Mouse (Mus musculus) kidney, adult 10 weeks (tissue): ENCODE results near the gene Sh2b1. TPM values are rescaled to one million over a fixed set of nuclear protein-coding genes. Genes with fewer than 3 reads are reported as not detected.

ENCODE experiments used
- polyA plus RNA-seq: library from polyadenylated mRNA; stranded (reverse); fragments of 350-450 nt; fragmentation: Illumina TruSeq; extraction: RNeasy Lipid Tissue Mini Kit (QIAGEN cat#74804); gene quantifications from one replicate; pipeline ENCODE4 v1.2.3, GENCODE M21; 2014; ENCODE audit warnings: low read depth, low replicate concordance

Gene Sh2b1
- 0.65 TPM for polyA plus RNA-seq

DNA sequence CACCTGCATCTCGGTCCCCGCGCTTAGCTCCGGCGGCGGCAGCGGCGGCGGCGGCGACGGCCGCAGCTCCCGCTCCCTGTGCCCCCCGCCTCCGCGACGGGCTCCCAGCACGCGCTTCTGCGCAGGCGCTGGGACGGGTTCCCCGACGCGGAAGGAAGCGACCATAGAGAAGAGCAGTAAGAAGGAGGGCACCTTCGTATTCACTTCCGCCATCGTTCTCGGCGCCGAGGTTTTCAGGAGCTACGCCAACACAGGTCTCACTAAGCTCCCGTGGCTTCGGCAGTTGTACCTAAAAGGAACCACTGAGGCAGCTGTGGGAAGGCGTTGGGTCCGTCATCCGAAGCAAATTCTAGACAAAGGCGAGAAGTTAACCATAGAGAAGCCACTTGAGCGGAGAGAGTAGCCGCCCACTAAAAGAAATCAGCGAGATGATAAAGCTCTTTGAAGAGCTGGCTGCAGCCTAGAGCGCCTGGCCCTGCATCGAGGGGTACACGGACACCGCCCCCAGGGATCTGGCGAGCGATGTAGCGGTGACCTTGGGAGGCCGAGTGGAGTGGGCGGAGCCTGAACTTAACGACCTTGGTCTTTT lies at the start of gene Sh2b1:
Gene Sh2b1 (minus strand): TSS at position 432 of the 589 bp plus-strand sequence.

DNA sequence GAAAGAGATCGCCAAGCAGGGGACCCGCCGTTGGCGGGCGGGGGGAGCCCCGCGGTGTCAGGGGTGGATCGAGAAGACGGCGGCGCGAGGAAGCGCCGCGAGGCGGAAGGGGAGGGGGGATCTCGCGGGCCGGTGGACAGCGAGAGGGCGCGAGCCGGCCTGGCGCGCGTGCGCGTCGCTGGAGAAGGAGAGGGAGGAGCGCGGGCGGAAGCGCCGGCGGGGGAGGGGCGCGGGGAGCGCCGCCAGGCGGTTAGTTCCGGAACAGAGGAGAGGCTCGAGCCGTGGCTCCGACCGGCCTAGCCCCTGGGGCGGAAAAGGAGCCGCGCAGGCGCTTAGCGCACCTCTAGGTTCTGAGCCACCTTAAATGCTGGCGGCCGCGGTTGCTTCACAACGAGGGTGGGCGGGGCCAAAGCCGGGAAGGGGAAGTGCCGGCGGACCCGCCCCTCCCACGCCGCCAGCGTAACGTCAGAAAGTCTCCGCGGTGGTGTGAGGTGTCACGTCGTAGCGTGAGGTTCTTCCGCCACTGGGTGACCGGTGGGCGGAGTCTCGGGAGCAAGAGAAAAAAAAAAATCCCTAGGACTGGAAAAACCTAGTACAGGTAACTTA lies 28.2 kb upstream of the Sh2b1 start, which contains the start of gene Atxn2l:
Gene Atxn2l (minus strand): TSS at position 165 of the 606 bp plus-strand sequence.

DNA sequence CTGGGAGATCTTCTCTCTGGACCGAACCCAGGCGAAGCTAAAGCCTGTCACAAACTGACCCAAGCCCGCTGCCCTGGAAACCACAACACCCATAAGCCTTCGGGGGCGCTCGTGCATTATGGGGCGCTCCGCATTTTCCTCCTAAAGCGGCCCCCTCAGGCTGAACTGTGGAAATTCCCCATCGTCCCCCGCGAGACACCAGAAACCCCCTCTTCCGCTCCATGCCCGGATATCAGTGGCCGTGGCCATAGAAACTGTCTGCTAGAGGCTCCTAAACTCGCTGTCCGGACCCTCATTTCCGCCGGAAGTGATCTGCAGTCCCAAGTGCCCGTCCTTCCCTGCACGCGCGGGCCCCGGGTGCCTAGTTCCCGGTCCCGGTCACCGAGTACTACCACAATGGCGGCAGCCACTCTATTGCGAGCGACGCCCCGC lies 11.8 kb upstream of the Sh2b1 start, which contains the start of gene Tufm:
Gene Tufm (plus strand): TSS at position 310 of the 432 bp plus-strand sequence.

DNA sequence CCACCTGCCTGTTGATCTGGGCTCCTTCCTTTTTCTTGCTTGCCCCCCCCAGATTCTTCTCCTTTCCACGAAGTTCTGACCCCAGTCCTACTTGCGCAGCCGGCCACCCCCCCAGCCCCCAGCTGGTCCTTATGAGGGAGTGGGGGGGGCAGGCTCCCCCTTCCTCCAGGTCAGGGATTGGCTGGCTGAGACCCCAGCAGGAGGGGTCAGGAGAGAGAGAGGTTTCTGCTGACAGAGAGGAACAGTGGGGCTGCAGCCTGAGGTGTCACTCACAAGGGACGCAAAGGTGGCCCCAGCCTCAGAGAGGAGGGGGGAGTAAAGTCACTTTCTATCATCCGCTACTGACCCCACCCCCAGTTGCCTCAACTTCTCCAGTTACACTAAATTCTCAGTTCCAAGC lies 12.2 kb downstream of the Sh2b1 start, which contains the start of gene Atp2a1:
Gene Atp2a1 (minus strand): TSS at position 105 of the 400 bp plus-strand sequence.

DNA sequence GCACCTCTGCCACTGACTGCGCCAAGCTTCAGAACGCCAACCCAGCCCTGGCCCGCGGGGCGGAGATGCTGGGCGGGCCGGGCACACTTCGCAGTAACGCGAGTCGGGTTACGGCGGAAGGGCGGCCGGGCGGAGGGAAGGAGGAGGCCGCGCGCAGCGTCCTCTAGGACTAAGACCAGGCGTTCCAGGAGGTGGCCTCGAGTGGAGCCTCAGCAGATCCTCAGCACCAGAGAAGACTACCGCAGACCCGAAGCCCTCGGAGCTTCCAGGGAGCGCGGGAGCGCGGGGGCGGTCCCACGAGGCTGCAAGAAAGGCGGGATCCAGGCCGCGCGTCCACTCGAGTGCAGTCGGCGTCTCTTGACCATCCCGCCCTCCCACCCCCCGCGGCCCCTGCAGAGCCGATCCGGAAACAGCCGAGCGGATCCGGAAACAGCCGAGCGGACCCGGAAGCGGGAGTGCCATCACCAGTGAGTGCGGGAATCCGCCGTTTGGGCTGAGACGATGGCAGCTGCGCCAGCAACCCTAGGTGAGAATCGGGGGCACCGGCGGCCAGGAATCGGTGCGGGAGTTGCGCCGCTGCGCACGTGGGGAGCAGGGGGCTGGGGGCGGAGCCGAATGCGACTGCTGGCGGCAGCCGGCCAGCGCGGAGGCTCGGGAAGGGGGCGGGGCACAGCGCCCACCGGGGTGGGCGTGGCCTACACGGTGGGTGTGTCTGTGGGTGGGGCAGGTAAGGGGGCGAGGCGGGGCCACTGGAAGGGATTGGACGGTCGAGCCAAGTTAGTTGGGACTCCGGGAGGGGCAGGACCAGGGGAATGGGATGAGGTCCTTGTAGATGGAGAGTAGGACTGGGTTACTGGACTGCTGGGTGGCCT lies 46.4 kb downstream of the Sh2b1 start, which contains the start of gene Rabep2:
Gene Rabep2 (plus strand): TSS at position 129 of the 872 bp plus-strand sequence.

Other genes starting within 250 kb of the Sh2b1 start
- 6.4 TPM for gene Sbk1, start 202.8 kb downstream of the Sh2b1 start, polyA plus RNA-seq
- not detected for gene Lat, start 105.9 kb downstream of the Sh2b1 start, polyA plus RNA-seq
- 2.3 TPM for gene Spns1, start 98.0 kb downstream of the Sh2b1 start, polyA plus RNA-seq
- gene Nfatc2ip, start 78.7 kb downstream of the Sh2b1 start, polyA plus RNA-seq, result 3.7 TPM
- gene Cd19, start 60.5 kb downstream of the Sh2b1 start, polyA plus RNA-seq, result not detected
- 0.85 TPM for gene Rabep2, start 46.7 kb downstream of the Sh2b1 start, polyA plus RNA-seq
- gene Atp2a1, start 12.3 kb downstream of the Sh2b1 start, polyA plus RNA-seq, result not detected
- 6.3 TPM for gene Tufm, start 11.9 kb upstream of the Sh2b1 start, polyA plus RNA-seq
- 17.8 TPM for gene Atxn2l, start 28.0 kb upstream of the Sh2b1 start, polyA plus RNA-seq
- 233 TPM for gene Eif3c, start 91.0 kb upstream of the Sh2b1 start, polyA plus RNA-seq
- not detected for gene Apobr, start 109.5 kb upstream of the Sh2b1 start, polyA plus RNA-seq
- gene Cln3, start 110.4 kb upstream of the Sh2b1 start, polyA plus RNA-seq, result 1.7 TPM
- not detected for gene Il27, start 119.5 kb upstream of the Sh2b1 start, polyA plus RNA-seq
- 5.7 TPM for gene Nupr1, start 155.4 kb upstream of the Sh2b1 start, polyA plus RNA-seq
- 1.2 TPM for gene Sgf29, start 173.9 kb upstream of the Sh2b1 start, polyA plus RNA-seq
- gene Sult1a1, start 201.0 kb upstream of the Sh2b1 start, polyA plus RNA-seq, result 62.2 TPM
- 0.16 TPM for gene Bola2, start 220.0 kb upstream of the Sh2b1 start, polyA plus RNA-seq
- 1.0 TPM for gene Slx1b, start 220.4 kb upstream of the Sh2b1 start, polyA plus RNA-seq
- gene Coro1a, start 232.4 kb upstream of the Sh2b1 start, polyA plus RNA-seq, result 4.4 TPM